Mouse (Mus musculus) hindbrain, embryonic 10.5 days (tissue): ENCODE measurements around the gene Ms4a6d. TPM values are rescaled to one million over a fixed set of nuclear protein-coding genes. Genes with fewer than 3 reads are reported as not detected.
"Not testable (repeated sequence)": the region's sequence is repeated elsewhere in the genome, so short reads cannot be mapped to it uniquely, and the experiment has no call there.

Experiments
- DNase-seq: peaks from one replicate; pipeline ENCODE4 v3.0.0-alpha.2; 2017; ENCODE audit warnings: low spot score
- H3K27ac ChIP-seq: fragments of 300-500 bp; sonication (generic); 2 replicates; pipeline ENCODE4 v1.5.1; 2016; ENCODE audit warnings: mild to moderate bottlenecking, moderate library complexity
- H3K27me3 ChIP-seq: fragments of 300-500 bp; sonication (generic); 2 replicates; pipeline ENCODE4 v1.6.1; 2016; ENCODE audit warnings: mild to moderate bottlenecking; ENCODE audit not compliant: poor library complexity, insufficient read depth, severe bottlenecking
- H3K36me3 ChIP-seq: fragments of 300-500 bp; sonication (generic); 2 replicates; pipeline ENCODE4 v1.6.1; 2016; ENCODE audit warnings: mild to moderate bottlenecking, moderate library complexity
- H3K4me1 ChIP-seq: fragments of 300-500 bp; sonication (generic); replicated peaks from 2 replicates; pipeline ENCODE4 v1.6.1; 2016; ENCODE audit warnings: mild to moderate bottlenecking
- H3K4me3 ChIP-seq: fragments of 300-500 bp; sonication (generic); 2 replicates; pipeline ENCODE4 v1.5.1; 2016; ENCODE audit warnings: mild to moderate bottlenecking, moderate library complexity
- H3K9me3 ChIP-seq: fragments of 300-500 bp; sonication (generic); 2 replicates; pipeline ENCODE4 v1.6.1; 2016; ENCODE audit warnings: mild to moderate bottlenecking, moderate library complexity
- WGBS: fragments of 180-500 bp; shearing (Covaris S2); methylation state at CpG from one replicate; pipeline ENCODE4 v1.1.7; 2016; 5-methylcytosine and 5-hydroxymethylcytosine counted together
- polyA plus RNA-seq: library from polyadenylated mRNA; unstranded; fragments of >200 nt; fragmentation: Nextera tagmentation; extraction: Ambion mirVana; gene quantifications from 2 replicates; pipeline ENCODE4 v1.2.1, GENCODE M21; 2016

Ms4a6d gene
- polyA plus RNA-seq, 1 experiment from 2014 or later: 2.8 TPM

DNA sequence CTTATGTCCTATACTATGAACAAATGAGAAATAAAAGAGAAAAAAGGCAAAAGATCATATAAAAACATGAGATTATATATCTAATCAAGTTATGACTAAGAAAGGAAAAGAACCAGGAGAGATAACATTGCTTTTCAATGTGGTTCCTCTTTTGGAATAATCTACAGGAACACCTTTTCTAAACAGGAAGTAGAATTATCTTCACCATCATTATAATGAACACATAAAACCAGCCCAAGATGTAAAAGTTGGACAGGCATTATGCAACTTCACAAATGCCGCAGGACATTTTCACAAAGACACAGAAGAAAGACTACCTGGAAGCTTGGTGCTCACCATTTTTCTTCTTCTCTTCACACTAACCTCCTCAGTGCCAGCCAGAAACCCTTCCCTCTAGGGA, 8.4 kb upstream of the Ms4a6d start:
- Histone ChIP-seq H3K27me3 (no peaks in the 10 kb centered on the region), H3K9me3 (no peaks in the 10 kb centered on the region), H3K27ac (no peak overlapping the region), H3K4me1 (no peaks in the 10 kb centered on the region; the same call in 1 of the 2 replicates), H3K4me3 (no peak overlapping the region), H3K36me3 (no peaks in the 10 kb centered on the region)
- 100% methylated on average over 1 of the region's 1 CpGs for WGBS
- no peak for DNase-seq

DNA sequence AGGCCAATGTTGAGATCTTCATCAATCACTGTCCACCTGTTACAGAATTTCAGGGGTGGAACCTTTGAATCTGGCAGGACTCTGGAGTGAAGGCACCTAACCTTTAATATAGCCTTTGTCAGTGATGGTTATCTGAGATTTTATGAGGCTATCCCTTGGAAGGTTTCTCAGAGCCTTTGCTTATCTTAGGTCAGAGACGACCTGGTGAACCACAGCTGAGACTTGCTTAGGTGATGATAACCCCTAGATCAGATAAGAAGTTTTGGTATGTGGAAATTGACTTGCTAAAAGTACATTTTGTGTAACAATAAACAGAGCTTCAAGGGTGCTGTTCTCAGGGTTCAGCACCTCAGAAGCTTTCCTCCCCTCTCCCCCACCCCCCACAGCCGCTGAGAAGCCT, 7.6 kb upstream of the Ms4a6d start:
- no peaks in the 10 kb centered on the region for H3K27me3 ChIP-seq
- no peak overlapping the region for H3K27ac ChIP-seq
- no peak overlapping the region for H3K4me3 ChIP-seq
- 69% methylated on average over 2 of the region's 2 CpGs for WGBS
- H3K36me3 ChIP-seq: no peaks in the 10 kb centered on the region
- no peak for DNase-seq
- H3K4me1 ChIP-seq: no peaks in the 10 kb centered on the region; the same call in 1 of the 2 replicates
- H3K9me3 ChIP-seq: no peaks in the 10 kb centered on the region

DNA sequence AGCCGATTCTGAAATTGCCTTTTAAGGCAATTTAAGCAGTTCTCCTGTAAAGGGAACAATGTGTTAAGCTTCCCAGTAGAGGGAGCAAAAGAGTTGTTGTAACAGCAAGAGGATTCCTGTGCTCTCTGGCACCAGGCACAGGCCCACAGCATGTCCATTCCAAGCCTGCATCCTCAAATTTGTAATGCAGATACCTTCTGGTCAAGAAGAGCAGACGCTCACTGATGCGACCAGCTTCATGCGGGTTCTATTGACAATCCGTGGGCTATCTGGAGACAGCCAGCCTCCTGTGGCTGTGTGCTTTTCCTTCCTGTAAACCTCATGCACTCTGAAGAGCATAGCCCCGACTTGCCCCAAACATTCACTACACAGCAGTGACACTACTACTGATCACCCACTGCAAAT, 6.9 kb upstream of the Ms4a6d start:
- Histone ChIP-seq H3K27me3 (no peaks in the 10 kb centered on the region), H3K9me3 (no peaks in the 10 kb centered on the region), H3K27ac (no peak overlapping the region), H3K36me3 (no peaks in the 10 kb centered on the region), H3K4me3 (no peak overlapping the region), H3K4me1 (no peaks in the 10 kb centered on the region; the same call in 1 of the 2 replicates)
- WGBS: 29% methylated on average over 6 of the region's 6 CpGs
- DNase-seq: peak; percentile 5

DNA sequence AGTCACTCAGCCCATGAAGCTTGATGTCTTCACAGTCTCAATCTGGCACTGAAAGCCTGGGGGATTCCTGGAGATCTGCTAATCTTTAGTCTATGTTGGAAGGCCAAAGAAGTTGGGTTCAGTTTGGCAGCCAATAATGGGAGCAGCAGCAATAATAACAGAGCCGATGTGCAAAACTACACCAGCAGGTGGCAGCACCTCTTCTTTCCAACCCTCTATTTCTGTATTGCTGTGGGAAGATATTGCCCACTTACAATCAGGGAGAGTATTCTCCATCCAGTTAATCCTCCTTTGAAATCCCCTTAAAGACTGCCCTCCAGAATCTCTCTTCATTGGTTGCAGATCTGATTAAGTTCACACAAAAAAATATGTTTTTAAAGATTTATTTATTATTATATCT, 3.5 kb upstream of the Ms4a6d start:
- Histone ChIP-seq H3K36me3 (no peaks in the 10 kb centered on the region), H3K9me3 (no peaks in the 10 kb centered on the region), H3K4me1 (no peaks in the 10 kb centered on the region), H3K27ac (no peak overlapping the region), H3K4me3 (no peak overlapping the region), H3K27me3 (no peaks in the 10 kb centered on the region)
- WGBS: 26% methylated on average over 1 of the region's 1 CpGs
- peak; percentile 41 for DNase-seq

DNA sequence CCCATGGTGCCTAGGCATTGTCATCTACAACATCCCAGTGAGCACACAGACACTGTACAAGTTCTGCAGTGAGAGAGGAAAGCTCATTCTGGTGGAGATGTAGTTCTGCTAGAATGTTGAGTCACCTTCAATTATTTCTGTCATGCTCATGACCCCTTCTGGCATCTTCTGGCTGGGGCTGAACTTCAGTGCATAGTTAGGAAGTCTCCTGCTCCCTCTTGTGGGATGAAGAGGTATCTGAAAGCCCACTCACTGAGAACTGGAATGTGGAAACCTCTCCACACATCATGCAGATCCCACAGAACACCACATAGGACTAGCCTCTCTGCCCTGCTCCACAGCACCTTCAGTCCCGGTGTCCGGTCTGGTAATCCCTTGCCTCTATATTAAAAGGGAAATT, 2.6 kb downstream of the Ms4a6d start:
- DNase-seq: peak; percentile 3
- Histone ChIP-seq H3K9me3 (no peaks in the 10 kb centered on the region), H3K27ac (no peak overlapping the region), H3K4me1 (no peaks in the 10 kb centered on the region), H3K27me3 (no peaks in the 10 kb centered on the region), H3K4me3 (no peak overlapping the region), H3K36me3 (no peaks in the 10 kb centered on the region)
- 90% methylated on average over 2 of the region's 2 CpGs for WGBS

DNA sequence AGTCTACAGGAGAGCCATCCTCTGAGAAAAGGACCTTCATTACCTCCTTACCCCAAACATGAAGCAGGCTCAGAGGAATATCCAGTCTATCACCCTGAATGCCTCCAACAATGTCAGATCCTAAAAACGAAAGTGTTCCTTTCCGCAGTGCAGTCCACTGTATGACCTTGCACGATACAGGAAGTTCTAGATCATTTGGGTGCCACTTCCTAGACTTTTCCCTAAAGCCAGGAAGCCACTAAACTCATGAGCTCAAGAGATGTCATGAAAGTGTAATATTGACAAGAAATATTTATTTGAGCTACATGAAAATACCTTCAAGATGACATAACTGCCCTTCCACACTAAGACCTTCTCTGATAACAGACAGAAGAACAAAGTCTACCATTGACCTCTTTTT, 3.3 kb downstream of the Ms4a6d start:
- H3K36me3 ChIP-seq: no peaks in the 10 kb centered on the region
- H3K27ac ChIP-seq: no peak overlapping the region
- 91% methylated on average over 3 of the region's 3 CpGs for WGBS
- no peaks in the 10 kb centered on the region for H3K4me1 ChIP-seq
- H3K27me3 ChIP-seq: no peaks in the 10 kb centered on the region
- H3K9me3 ChIP-seq: no peaks in the 10 kb centered on the region
- no peak overlapping the region for H3K4me3 ChIP-seq
- no peak for DNase-seq

DNA sequence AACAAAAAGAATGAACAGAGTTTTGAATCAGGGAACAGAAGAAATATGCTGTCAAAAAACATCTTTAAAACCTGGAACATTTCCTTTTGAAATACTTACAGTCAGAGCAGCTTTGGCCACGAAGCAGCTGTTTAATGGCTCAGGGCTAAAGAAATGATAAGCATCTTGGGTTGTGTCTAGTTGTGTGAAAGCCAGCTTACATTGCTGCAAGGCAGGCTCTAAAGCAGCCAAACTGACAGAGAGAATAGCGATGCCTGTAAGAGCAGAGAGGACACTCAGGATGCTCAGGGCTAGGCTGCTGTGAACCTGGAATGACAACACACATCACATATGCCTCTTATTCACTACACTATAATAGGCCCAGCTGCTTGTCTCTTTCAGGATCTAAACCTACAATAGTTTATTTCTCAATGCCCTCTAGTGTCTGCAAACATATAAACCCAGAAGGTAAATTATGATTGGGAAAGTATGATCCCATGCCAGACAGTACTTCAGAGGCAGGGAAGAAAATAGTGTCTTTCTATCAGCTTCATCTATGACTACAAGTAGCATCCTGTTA, 14.7 kb downstream of the Ms4a6d start:
- Histone ChIP-seq H3K4me1 (no peaks in the 10 kb centered on the region), H3K27me3 (no peaks in the 10 kb centered on the region), H3K27ac (no peak overlapping the region), H3K36me3 (no peaks in the 10 kb centered on the region), H3K9me3 (no peaks in the 10 kb centered on the region), H3K4me3 (no peak overlapping the region)
- DNase-seq: no peak
- WGBS: 76% methylated on average over 2 of the region's 2 CpGs

DNA sequence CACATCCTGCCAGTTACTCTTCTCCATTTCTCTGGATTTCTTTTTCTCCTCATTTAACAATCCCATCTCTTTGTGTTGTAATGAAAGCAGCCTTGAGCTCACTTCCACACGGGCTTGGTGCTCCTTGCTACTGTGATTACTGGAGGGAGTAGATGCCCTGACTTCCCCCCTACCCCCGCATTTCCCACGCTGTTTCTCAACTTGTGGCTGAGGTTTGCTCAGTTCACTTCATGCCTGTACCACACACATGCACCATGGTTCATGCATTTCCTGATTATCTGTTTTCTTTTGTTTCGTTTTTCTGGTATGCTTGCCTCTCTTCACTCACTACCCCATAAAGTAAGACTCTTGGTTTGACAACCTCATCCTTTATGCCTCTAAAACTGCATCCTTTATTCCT, 15.4 kb downstream of the Ms4a6d start:
- no peak overlapping the region for H3K27ac ChIP-seq
- H3K9me3 ChIP-seq: no peaks in the 10 kb centered on the region
- no peaks in the 10 kb centered on the region for H3K27me3 ChIP-seq
- WGBS: 77% methylated on average over 4 of the region's 4 CpGs
- no peak for DNase-seq
- no peaks in the 10 kb centered on the region for H3K4me1 ChIP-seq
- no peak overlapping the region for H3K4me3 ChIP-seq
- no peaks in the 10 kb centered on the region for H3K36me3 ChIP-seq

DNA sequence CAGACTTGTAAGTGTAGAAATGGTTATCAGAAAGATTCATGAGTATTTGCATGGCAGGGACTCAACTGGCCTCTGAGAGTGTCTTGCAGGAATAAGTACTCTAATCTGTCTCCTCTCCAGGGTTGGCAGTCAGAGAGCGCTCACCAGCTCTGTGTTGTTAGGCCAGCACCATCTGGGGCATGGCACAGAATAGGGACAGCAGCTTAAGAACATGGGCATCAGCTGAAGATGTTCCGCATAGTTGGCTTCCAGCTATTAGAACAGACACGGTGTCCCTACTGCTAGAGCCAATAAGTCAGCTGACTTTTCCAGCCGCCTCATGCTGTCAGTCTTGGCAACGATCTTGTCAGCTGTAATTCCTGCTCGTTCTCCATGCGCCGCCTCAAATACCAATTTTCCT, 29.7 kb downstream of the Ms4a6d start:
- H3K4me3 ChIP-seq: no peak overlapping the region
- DNase-seq: no peak
- H3K27me3 ChIP-seq: no peaks in the 10 kb centered on the region
- no peaks in the 10 kb centered on the region for H3K36me3 ChIP-seq
- no peak overlapping the region for H3K27ac ChIP-seq
- WGBS: 90% methylated on average over 8 of the region's 8 CpGs
- no peaks in the 10 kb centered on the region for H3K9me3 ChIP-seq
- no peaks in the 10 kb centered on the region for H3K4me1 ChIP-seq

DNA sequence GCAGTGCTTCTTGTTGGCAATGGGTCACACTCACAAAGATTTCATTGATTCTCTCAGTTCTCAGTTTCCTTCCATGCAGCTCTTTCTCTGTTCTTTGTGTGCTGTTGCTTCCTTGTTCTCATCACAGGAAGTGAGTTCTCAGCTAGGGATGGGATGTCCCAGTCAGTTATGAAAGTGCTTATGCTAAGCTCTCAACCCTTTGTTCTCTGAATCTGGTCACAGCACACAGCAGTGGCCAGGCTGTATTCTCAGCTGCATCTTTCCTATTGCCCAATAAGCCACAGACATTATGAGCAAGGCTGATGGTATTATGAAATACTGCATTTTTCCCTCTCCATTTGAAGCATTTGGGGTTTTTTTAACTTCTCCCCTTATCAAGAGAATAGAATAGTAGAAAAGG, 45.1 kb downstream of the Ms4a6d start:
- H3K27me3 ChIP-seq, H3K36me3 ChIP-seq, H3K27ac ChIP-seq, H3K4me3 ChIP-seq, H3K4me1 ChIP-seq, H3K9me3 ChIP-seq, DNase-seq: not testable (repeated sequence)

DNA sequence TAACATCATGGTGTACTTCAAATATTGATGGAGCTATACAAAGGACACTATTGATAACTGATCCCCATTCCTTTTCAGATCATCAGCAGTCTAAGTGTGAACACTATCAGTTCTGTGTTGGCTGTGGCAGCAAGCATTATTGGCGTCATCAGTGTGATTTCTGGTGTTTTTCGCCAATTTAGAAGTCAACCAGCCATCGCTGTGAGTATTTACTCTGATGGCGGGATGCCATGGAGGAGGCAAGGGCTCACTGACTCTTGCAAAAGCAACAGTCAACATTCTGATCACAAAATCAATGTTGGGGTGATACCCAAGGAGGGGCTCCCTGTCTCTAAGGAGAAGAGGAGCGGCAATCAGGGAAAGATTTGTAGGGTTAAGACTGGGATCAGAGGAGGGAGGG, 49.9 kb downstream of the Ms4a6d start:
- Histone ChIP-seq H3K36me3 (no peaks in the 10 kb centered on the region), H3K27me3 (no peaks in the 10 kb centered on the region), H3K4me3 (no peak overlapping the region), H3K4me1 (no peaks in the 10 kb centered on the region), H3K27ac (no peak overlapping the region), H3K9me3 (no peaks in the 10 kb centered on the region)
- WGBS: 93% methylated on average over 5 of the region's 5 CpGs
- no peak for DNase-seq

DNA sequence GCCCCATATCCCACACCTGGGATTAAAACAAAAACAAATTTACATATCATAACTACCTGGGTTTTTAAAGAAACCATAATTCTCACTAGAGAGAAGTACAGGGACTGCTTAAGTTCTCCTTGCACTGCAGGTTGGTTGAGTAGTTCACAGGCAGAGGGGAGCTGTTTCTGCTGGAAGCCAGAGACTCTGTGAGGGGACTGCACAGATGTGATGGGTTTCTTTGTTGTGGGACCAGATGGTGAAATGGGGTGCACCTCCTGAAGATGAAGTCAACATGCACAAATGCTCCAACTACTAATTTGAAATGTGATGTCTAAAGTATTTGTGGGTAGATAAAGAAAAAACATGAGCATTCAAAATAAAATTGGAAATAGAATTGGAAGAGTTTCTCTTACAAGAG, 56.7 kb downstream of the Ms4a6d start:
- DNase-seq: no peak
- Histone ChIP-seq H3K4me1 (no peaks in the 10 kb centered on the region), H3K36me3 (no peaks in the 10 kb centered on the region), H3K9me3 (no peaks in the 10 kb centered on the region), H3K27ac (no peak overlapping the region), H3K4me3 (no peak overlapping the region), H3K27me3 (no peaks in the 10 kb centered on the region)

DNA sequence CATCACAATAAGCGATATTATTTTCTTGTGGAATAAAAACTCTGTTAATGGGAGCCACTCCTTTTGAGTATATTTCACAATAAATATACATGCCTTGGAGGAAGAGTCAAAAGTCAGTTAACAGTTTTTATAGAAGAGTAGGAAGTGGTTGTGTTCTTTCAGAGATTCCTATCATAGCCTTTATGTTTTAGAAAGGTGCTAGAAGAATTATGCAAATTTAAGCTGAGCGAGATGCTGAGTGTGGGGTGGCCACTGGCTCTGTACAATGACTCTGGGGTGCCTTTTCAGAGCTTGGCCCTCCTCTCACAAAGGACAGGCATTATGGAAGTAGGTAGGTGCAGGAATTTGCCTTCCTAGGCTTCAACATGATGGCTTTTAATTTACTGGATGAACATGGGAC, 60.3 kb downstream of the Ms4a6d start:
- DNase-seq, H3K36me3 ChIP-seq, H3K27me3 ChIP-seq, H3K27ac ChIP-seq, H3K4me3 ChIP-seq, H3K4me1 ChIP-seq, H3K9me3 ChIP-seq: not testable (repeated sequence)
- 90% methylated on average over 2 of the region's 2 CpGs for WGBS

DNA sequence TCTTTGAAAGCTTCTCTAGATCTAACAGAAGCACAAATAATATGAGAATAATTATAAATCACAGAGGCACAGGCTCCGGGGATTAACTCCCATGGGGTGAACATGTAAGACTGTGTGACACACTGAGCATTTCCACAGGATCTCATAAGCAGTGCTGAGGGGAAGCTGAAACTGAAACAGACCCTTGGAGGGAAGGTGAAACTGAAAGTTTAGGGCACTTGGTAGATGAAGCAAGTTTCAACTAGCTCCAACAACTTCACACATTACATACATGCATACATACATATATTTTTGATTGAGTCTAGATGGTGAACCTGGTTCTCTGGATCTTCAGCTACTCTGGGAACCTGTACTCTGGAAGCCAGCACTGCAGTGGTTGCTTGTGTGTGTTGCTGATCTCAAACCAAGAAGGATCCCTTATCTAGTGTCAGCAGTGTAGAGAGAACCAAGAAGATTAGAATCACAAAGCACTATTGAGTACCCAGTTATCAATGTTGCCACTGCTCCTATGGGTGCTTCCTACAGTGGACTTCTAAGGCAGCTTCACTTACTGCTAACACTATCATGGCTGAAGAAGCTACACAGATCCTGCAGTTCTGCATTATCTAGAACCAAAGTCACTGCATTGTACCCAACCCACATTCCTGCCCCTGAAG, 64.4 kb downstream of the Ms4a6d start:
- H3K9me3 ChIP-seq, H3K4me3 ChIP-seq, H3K27ac ChIP-seq, DNase-seq, H3K36me3 ChIP-seq, H3K27me3 ChIP-seq, H3K4me1 ChIP-seq: not testable (repeated sequence)
- WGBS: 91% methylated on average over 1 of the region's 1 CpGs
